Mouse (Mus musculus) heart, adult 11 months (tissue): ENCODE results near the gene Nsmce4a.
"Not testable (repeated sequence)": the region's sequence is repeated elsewhere in the genome, so short reads cannot be mapped to it uniquely, and the experiment has no call there.

ENCODE experiments used
- DNase-seq: peaks from one replicate; pipeline ENCODE4 v3.0.0; 2022

Gene Nsmce4a

DNA sequence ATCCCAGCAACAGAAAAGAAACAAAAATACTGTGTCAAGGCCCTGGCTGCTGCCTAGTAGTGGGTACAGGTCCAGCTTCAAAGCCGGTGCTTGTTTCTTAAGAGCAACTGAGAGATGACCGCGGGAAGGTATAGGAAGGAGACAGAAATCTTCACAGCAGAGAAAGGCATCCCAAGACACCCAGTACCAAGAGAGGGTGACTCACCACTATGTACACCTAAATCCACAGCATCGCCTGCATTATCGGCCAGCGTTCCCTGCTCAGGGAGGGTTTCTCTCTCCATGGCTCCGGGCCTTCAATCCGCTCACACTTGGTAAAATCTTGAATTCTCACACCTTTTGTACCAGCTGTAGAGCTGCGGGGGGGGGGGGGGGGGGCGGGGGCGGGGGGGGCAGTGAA, at the start of gene Nsmce4a:
Nsmce4a (minus strand) TSS at position 298 of the 400 bp plus-strand sequence.
- peak; percentile 78 for DNase-seq

DNA sequence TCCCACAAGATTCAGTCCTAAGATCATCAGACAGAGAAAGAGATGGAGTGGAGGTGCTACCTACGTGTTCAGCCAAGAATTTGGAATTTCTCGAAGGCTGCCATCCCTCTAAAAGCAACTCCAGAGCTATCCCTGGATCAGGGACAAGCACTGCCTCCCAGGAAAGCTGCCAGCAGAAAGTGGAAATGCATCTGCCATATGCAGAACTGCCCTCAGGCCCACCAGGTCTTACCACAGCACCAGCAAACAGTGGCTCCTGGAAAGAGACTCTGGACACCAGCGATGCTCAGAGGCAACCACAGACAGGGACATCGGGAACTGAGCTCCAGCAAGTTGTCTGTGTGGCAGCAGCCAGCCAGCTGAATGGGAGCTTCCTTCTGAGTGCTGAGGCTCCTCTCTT, 49.4 kb upstream of the Nsmce4a start:
- DNase-seq: no peak

DNA sequence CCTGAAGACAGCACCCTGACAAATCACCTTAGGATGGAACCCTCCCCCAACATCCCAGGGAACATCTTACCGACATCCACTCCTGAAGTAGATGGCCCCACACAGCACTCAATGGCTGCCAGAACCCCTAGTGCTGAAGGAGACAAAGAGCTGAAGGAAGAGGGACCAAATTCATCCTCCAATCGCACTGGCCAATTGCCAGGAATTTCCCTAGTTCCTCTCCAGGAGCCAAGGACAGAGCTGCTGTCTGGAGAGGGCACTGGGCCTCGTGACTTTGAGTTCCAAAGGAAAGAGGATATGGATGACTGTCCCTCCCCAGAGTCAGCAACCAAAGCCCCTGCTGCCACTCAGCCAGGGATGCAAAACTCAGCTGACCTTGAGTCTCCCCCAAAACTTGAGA, 49.0 kb upstream of the Nsmce4a start:
- DNase-seq: no peak

DNA sequence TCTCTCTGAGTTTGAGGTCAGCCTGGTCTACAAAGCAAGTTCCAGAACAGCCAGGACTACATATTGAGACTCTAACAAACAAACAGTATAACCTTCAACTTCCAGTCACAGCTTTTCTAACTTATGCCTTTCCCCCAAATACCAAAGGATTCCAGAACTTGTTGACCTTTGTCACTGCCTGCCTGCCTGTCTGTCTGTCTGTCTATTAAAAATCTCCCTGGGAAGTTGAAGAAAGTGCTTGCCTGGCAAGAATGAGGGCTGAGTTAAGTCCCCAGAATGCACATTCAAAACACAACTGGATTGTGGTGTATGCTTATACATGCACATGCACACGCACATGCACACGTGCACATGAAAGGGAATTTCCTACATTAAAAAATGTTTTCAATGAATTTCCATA, 48.1 kb upstream of the Nsmce4a start:
- DNase-seq: no peak

GRCm38 (mm10) chr7:130617591-130617990, 44.7 kb upstream of the Nsmce4a start:
- no peak for DNase-seq

DNA sequence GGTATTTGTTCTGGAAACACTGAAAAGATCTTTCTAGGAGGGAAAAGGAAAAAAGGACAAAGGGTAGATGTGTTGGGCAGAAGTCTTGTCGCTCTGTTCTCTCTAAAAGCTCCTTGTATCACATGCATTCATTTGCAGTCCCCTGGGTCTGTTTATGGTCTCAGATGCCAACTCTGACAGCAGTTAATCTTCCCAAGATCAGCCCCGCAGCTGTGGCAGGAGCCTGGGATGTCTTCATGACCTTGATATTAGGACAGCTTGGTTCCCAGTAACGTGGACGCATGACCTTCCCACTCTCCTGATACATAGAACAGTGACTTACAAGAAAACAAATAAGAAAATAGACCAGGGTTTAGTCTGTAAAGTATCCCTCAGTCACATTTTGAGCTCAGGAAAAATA, 41.1 kb upstream of the Nsmce4a start:
- no peak for DNase-seq

DNA sequence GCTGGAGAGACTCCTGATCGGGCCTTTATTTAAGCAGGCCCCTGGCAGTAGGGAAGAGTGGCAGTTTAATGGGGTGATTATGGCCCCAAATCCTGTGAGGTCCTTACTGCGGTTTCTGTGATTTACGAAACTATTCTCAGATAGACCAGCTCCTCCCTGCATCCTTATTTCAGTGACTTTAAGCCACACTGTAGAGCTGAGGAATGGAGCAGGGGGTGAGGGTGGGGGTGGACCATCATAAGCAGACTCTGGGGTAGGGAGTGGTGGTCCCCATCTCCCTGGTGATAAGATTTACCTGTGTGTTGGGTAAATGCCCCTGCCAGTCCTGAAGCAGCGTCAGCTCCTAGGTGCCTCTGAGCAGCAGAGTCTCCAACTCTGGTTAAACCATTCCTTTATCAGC, 34.0 kb upstream of the Nsmce4a start:
- DNase-seq: no peak

GRCm38 (mm10) chr7:130605111-130605510, 32.2 kb upstream of the Nsmce4a start:
- DNase-seq: peak; percentile 87

DNA sequence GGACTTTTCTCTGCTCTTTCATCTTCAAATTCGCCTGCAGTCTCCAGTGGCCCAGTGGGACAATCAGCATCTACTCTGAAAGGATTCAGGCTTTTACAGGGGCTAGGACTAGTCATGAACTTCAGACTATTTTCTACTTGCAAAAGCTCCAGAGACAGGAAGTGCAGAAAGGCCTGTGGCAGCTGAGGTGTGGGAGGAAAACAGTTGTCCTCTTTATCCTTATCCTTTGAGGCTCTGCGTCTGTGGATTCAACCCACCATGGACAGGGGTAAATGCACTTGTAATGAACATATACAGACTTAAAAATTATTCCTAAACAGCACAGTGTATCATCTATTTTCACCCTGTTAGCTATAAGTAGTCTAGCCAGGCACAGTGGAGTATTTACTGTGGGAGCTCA, 31.5 kb upstream of the Nsmce4a start:
- DNase-seq: no peak

DNA sequence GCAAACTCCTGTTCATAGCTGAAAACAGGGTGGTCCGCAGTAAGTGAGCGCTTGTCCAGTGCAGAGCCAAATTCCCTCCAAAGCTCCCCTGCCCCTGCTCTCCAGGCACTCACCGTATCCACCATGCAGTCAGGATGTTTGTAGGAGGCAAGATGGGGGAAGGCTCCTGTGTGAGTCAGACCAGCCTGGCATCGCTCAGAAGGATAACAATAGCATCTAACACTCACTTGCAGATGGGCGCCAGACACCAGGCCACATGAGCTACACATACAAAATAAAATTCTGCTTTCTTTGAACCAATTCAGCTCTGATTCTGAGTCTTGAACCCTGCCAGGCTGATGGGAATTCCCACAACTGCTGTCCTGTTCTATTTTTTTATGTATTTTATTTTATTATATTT, 30.6 kb upstream of the Nsmce4a start:
- DNase-seq: peak; percentile 41

DNA sequence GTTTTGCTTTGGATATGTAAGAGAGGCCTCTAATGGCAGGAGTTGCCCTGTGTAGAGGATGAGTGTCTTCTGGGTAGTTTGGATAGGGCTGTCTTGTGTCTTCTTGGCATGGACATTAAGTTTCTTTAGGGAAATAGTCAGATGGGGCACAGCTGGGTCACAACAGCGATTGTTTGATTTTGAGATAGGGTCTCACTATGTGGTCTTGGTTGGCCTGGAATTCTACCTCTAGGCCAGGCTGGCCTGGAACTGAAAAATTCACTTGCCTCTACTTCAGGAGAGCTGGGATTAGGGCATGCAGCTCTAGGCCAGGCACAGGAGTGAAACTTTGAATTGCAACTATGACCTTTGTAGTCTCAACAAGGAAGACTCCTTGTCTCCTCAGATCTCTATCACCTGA, 29.9 kb upstream of the Nsmce4a start:
- DNase-seq: peak; percentile 53

- DNase-seq: no peak
These were observed 27.6 kb upstream of the Nsmce4a start for GRCm38 (mm10) chr7:130600546-130600945.

DNA sequence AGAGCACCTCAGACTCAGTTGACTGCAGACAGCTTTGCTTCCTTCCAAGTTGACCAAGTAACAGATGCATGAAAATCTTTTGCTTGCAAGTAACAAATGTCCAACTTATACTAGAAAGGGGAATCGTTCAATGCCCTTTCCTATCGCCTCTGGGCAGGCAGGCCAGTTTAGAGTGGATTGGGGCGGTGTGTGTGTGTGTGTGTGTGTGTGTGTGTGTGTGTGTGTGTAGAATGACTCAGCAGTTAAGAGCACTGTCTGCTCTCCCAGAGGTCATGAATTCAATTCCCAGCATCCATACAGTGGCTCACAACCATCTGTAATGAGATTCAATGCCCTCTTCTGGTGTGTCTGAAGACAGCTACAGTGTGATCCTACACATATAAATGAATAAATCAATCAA, 27.2 kb upstream of the Nsmce4a start:
- no peak for DNase-seq

GRCm38 (mm10) chr7:130597546-130597945, 24.6 kb upstream of the Nsmce4a start:
- DNase-seq: peak; percentile 80

DNA sequence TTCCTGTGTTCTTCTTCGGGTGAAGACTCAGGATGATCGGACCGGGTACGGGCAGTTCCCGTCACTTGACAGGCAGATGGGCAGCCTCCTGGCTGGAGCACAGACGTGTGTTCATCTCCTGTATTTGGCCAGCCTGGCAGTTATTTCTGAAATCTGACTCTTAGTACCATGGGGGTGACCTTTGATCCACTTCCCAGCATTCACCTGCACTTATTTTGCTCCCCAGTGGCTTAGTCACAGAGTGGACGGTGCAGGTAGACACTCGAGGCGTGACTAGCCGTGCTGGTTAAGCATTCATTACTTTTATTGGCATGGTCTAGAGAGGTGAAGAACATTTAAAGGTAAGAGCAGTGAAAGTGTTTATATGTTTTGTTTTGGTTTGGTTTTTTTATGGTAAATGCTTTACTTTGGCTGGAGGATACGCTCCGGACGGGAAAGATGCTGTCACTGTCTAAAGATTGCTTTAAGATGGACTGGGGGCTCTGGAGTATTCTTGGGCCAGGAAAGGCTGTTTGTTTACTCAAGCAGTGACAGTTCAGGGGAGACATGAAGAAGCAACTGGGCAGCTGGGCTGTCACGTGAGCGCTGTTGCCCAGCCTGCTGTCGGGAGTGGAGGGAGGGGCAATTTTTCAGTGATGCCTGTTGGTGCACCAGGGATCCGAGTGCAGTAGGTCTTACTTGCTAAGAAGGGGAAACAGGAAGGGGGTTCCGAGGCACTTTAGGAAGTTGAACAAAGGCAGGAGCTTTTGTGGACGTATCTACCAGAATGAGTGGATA, 23.3 kb upstream of the Nsmce4a start:
- DNase-seq: peak; percentile 92

DNA sequence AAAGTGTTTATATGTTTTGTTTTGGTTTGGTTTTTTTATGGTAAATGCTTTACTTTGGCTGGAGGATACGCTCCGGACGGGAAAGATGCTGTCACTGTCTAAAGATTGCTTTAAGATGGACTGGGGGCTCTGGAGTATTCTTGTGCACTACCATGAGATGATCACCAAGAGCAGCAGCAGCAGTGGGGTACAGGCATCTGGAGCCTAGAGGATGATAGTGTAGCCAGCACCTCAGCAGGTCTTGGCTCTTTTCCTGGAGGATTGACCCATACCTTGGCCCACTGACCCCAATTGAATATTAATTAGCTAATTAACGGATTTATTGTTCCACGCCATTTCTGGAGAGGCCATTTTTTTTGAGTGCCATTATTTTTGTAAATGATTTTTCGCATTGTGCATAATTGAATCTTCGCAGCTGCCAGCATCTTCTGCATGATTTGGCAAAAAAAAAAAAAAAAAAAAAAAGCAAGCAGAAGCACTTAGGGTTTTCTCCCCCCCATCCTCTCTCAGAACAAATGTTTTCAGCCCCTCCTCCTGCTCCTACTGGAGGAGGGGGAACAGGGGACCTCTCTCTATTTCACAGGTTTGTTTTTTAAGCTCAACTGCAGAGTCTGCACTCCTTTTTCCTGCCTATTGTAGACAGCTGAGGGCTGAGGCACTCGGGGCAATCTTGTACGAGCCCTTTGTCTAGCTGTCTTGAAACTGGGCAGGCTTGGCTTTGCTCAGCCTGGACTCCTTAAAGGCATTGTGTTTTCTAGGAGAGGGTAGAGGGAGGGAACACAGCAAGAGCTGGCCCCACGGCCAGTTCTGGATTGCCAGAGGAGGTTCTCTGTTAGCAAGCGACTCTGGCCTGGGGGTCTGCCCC, 20.7 kb upstream of the Nsmce4a start:
- not testable (repeated sequence) for DNase-seq

DNA sequence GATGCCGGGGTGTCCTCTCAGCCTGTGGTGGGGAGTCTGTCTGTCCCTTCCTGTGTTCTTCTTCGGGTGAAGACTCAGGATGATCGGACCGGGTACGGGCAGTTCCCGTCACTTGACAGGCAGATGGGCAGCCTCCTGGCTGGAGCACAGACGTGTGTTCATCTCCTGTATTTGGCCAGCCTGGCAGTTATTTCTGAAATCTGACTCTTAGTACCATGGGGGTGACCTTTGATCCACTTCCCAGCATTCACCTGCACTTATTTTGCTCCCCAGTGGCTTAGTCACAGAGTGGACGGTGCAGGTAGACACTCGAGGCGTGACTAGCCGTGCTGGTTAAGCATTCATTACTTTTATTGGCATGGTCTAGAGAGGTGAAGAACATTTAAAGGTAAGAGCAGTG, 20.1 kb upstream of the Nsmce4a start:
- not testable (repeated sequence) for DNase-seq

DNA sequence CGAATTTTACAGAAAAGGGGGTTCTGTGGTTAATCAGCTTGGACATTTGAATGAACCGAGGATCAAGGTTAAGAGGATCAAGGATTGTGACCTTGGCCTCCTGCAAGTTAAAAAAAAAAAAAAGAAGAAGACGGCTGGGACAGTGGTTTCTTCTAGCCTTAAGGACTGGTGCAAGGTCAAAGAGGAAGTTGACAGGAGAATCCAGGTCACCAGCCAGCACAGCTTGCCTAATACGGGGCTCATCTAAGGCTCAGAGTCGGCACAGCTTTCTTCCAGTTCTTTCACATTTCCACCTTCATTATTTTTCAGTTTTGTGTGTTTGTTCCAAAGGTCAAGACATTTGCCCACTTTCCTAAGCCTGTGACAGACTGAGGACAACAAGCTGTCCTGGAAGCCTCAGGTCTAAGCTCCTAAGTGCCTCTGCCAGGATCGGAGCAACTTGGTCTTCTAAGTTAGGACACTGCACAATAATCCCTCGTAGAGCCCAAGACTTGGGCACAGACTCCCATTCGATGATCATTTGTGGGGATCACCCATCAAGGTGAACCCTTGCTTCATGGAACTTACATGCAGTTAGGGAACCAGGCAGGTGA, 18.0 kb upstream of the Nsmce4a start:
- DNase-seq: no peak

DNA sequence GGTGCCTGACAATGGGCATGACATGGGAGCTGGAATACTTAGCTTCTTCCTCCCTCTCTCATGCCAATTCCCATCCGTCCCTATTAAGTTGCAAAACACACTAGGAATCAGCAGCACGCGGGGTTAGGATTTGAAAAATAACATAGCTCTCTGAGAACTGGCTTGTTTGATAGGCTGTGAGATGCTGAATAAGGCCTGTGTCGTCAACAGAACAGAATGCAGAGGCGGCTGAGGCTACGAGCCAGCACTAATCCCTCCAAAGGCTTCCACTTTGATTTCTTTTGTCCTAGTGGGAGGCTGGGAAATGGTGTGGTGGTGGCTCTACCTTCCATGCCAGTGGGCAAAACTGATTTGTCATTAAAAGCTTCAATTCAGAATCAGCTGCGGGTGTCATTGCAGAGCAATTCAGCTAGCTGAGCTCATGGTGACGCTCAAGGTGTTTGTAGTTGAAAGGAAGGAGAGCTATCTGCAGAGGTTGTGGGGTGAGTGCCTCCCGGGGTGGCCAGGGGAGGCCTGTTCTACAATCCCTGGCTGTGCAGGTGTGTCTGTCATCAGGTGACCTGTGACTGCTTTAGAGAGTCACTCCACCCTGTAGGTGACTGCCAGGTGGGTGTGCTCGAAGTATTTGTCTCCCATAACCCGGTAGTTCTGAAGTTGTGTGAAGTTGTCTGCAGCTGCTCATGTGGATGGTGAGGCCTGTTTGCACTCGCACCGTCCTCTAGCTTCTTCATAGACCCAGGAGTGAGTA, 17.3 kb upstream of the Nsmce4a start:
- no peak for DNase-seq

DNA sequence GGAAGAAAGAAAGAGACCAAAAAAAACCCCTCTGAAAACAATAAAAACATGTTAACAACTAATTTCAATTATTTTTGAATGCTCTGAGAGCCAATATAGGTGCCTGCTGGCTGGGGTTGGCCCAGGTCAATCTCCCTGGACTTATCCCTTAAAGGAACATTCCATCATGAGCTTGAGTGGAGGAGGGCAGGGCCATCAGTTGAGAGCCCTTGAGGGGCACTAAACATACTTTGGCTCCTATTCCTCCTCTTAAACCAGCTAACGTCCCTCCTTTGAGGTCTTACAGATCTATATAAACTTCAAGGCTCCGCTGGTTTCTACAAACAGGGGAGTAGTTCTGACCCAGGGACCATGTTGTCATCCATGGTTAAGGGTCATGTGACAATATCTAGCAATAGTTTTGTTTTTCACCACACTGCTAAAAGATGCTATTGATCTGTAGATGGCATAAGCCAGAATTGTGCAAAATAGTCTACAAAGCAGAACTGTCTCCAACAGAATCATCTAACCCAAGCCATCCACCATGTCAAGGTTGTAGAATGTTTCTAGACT, 13.7 kb upstream of the Nsmce4a start:
- no peak for DNase-seq

DNA sequence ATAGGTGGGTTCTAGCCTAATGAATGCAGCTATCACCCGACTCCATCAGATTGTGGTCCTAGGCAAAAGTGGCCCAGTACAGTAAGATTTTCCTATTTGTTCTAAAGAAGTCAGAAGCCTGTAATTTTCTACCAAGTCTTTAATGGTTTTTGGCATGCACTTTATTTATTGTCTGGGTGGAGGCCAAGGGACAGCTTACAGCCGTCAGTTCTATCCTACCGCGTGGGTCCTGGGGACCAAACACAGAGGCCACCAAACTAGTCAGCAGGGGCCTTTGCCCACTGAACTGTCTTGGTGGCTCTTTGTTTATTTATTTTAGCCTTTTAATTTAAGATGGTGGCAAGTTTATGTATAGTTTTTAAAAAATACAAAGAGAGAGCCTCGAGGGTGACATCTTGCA, 5.7 kb upstream of the Nsmce4a start:
- DNase-seq: no peak

DNA sequence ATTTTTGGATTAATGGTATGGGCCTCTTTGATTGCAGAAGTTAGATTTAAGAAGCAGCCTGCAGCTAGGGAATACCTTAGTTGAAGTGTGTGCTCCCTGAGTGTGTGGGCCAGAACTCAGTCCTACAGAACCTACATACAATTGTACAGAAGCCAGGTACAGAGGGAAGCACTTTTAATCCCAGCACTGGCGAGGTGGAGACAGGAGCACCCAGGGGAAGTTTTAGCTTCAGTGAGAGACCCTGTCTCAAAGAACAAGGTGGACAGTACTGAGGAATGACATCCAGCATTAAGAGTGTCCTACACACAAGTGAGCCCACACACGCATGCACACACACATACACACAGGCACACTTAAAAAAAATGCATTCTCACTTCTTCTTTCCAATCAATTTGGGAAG, 5.1 kb upstream of the Nsmce4a start:
- peak; percentile 58 for DNase-seq
